8 mouse cellular contexts compared by ENCODE assay signal in genomic region chr4:53439636-53440009, GRCm38 (mm10). TPM values are rescaled to one million over a fixed set of nuclear protein-coding genes. Genes with fewer than 3 reads are reported as not detected.
DNase-seq lines count a peak whose midpoint lies in the region; ATAC-seq and TF ChIP-seq lines count a peak whose summit lies in the region.

No protein-coding gene starts in this region.

- 13% methylated on average over 9 of the region's 9 CpGs for WGBS in heart, embryonic 11.5 days (ENCODE audit: insufficient replicate concordance)
- WGBS in forebrain, embryonic 16.5 days, result 21% methylated on average over 9 of the region's 9 CpGs

- H3K27me3 ChIP-seq in heart, embryonic 11.5 days (ENCODE audit: control insufficient read depth, insufficient read depth, low read length), result no peaks in the 10 kb centered on the region; the same call in 1 of the 2 replicates
- no peaks in the 10 kb centered on the region for H3K27me3 ChIP-seq in E14TG2a.4 (ENCODE audit: insufficient read depth, low read length)
- no peaks in the 10 kb centered on the region for H3K27me3 ChIP-seq in forebrain, embryonic 16.5 days (replicated peaks; ENCODE audit: control insufficient read depth, insufficient read depth, low read length)

- no peak for DNase-seq in heart, postnatal 10 days
- no peak for DNase-seq in B cell, adult 2 months
- DNase-seq in kidney, postnatal 4 days, result no peak
- no peak for DNase-seq in urinary bladder, adult 18-20 months (ENCODE audit: low spot score in 2 of 2)

- peak overlapping the region; percentile 92 for H3K4me3 ChIP-seq in heart, embryonic 11.5 days (ENCODE audit: low read depth, low read length)
- H3K4me3 ChIP-seq in E14TG2a.4 (replicated peaks; ENCODE audit: low read length), result peak overlapping the region; percentile 93
- peak overlapping the region; percentile 91 for H3K4me3 ChIP-seq in forebrain, embryonic 16.5 days (replicated peaks; ENCODE audit: low read length)

- peak overlapping the region; percentile 84 for H3K9ac ChIP-seq in heart, embryonic 11.5 days (ENCODE audit: low read depth, low read length)
- peak overlapping the region; percentile 95 for H3K9ac ChIP-seq in forebrain, embryonic 16.5 days (replicated peaks; ENCODE audit: low read depth, low read length)

- peaks cover 13% of the 10 kb centered on the region for H3K4me1 ChIP-seq in heart, embryonic 11.5 days (ENCODE audit: control insufficient read depth, insufficient read depth, low read length)
- peaks cover 67% of the 10 kb centered on the region for H3K4me1 ChIP-seq in E14TG2a.4 (replicated peaks; ENCODE audit: low read depth, low read length)
- peaks cover 35% of the 10 kb centered on the region for H3K4me1 ChIP-seq in forebrain, embryonic 16.5 days (replicated peaks; ENCODE audit: control insufficient read depth, insufficient read depth, low read length)

- H3K4me2 ChIP-seq in heart, embryonic 11.5 days, result peak overlapping the region; percentile 95
- peak overlapping the region; percentile 77 for H3K4me2 ChIP-seq in forebrain, embryonic 16.5 days (ENCODE audit: low read length)

- H3K9me3 ChIP-seq in heart, embryonic 11.5 days (replicated peaks; ENCODE audit: control insufficient read depth, low read length), result no peaks in the 10 kb centered on the region
- no peaks in the 10 kb centered on the region for H3K9me3 ChIP-seq in E14TG2a.4 (ENCODE audit: low read length)
- H3K9me3 ChIP-seq in forebrain, embryonic 16.5 days (ENCODE audit: control insufficient read depth, low read length), result no peaks in the 10 kb centered on the region

- intact Hi-C loops in heart, postnatal 10 days (cut with DNase I), result loop anchor here (5.0 kb wide), 2 partner anchors 103 to 153 kb away; no protein-coding TSS in a partner anchor

- no peak for TF ChIP-seq CTCF in E14TG2a.4 (conservative IDR thresholded peaks at IDR 0.05; ENCODE audit: low read length)

- peak overlapping the region; percentile 86 for H3K27ac ChIP-seq in heart, embryonic 11.5 days (ENCODE audit: low read depth, low read length)
- H3K27ac ChIP-seq in forebrain, embryonic 16.5 days (ENCODE audit: low read length), result peak overlapping the region; percentile 81

- no peaks in the 10 kb centered on the region for H3K36me3 ChIP-seq in heart, embryonic 11.5 days (ENCODE audit: control insufficient read depth, insufficient read depth, low read length)
- H3K36me3 ChIP-seq in E14TG2a.4 (ENCODE audit: insufficient read depth, low read length), result no peaks in the 10 kb centered on the region
- H3K36me3 ChIP-seq in forebrain, embryonic 16.5 days (ENCODE audit: control insufficient read depth, insufficient read depth), result no peaks in the 10 kb centered on the region

- ATAC-seq in heart, embryonic 11.5 days (replicated peaks; ENCODE audit: insufficient number of reproducible peaks, low FRiP score, low TSS enrichment), result no peak
- ATAC-seq in forebrain, embryonic 16.5 days, result no peak
- ATAC-seq in megakaryocyte, adult 5-6 weeks (ENCODE audit: poor library complexity, severe bottlenecking), result peak; percentile 2; the same call in 1 of the 2 replicates

RNA-seq across cellular contexts. Expression of gene Slc44a1, which starts 0.6 kb away (rescaled TPM):
- 19.5 and 25.5 TPM in 2 replicates for polyA plus RNA-seq in heart, embryonic 11.5 days (2014; fragmentation: Nextera tagmentation; extraction: Ambion mirVana)
- total RNA-seq in heart, postnatal 10 days (2021), result 10 to 100 TPM; 51.4 to 53.0 TPM
- 13.7 and 19.6 TPM in 2 replicates for polyA plus RNA-seq in forebrain, embryonic 16.5 days (2015; fragmentation: Nextera tagmentation; extraction: Ambion mirVana)
- total RNA-seq in megakaryocyte, adult 5-6 weeks (2015), result 11.8 and 12.4 TPM in 2 replicates
- 9.1 and 10.1 TPM in 2 replicates for total RNA-seq in megakaryocyte, adult 5-6 weeks (2017)
